28 mouse cellular contexts compared by ENCODE assay signal in genomic region chr10:6988555-6988954, GRCm38 (mm10).
DNase-seq lines count a peak whose midpoint lies in the region; ATAC-seq and TF ChIP-seq lines count a peak whose summit lies in the region.
"Had no signal": no experiment of that assay in that cellular context is flagged by ENCODE, and none has a peak within 500 bp of the region (broad histone marks: within the 10 kb centered on the region; RNA-seq: fewer than 3 reads in every experiment).

No protein-coding gene starts in this region.

- no peaks in the 10 kb centered on the region for H3K79me2 ChIP-seq in heart, adult 2 months (replicated peaks; ENCODE audit: control insufficient read depth, insufficient read depth, low read length)

- peak; percentile 22 for DNase-seq in 416B (ENCODE audit: low read depth)
- peak; percentile 52 for DNase-seq in CD4-positive helper T cell, adult 2 months (ENCODE audit: low read depth, low spot score)
- DNase-seq in MN1 (ENCODE audit: low spot score), result no peak
- no peak for DNase-seq in heart, adult 2 months
- DNase-seq in layer of hippocampus, adult 8-10 months (ENCODE audit: low spot score in 2 of 2), result no peak
- no peak for DNase-seq in midbrain, postnatal 0 days (ENCODE audit: low spot score)
- DNase-seq: adrenal gland, postnatal 10 days; cerebellum, adult 8-10 months; cerebellum, postnatal 25 days; gastrocnemius, postnatal 25 days; heart, postnatal 14 days; kidney, adult 8-10 months; kidney, postnatal 14 days; lung, embryonic 14.5 days; lung, postnatal 14 days; right cerebral cortex, adult 18-20 months had no signal

- no peaks in the 10 kb centered on the region for H3K27me3 ChIP-seq in heart, adult 2 months (ENCODE audit: control insufficient read depth, insufficient read depth, low read length)
- H3K27me3 ChIP-seq in midbrain, postnatal 0 days (ENCODE audit: insufficient read depth, low read length), result no peaks in the 10 kb centered on the region
- H3K27me3 ChIP-seq: limb, embryonic 12.5 days; liver, embryonic 15.5 days; midbrain, embryonic 15.5 days had no signal

- no peak overlapping the region for H3K4me2 ChIP-seq in midbrain, postnatal 0 days (ENCODE audit: low read depth, low read length, poor library complexity, severe bottlenecking)
- H3K4me2 ChIP-seq: limb, embryonic 12.5 days; liver, embryonic 15.5 days; lung, embryonic 14.5 days; midbrain, embryonic 15.5 days had no signal

- intact Hi-C loops in heart, adult 2 months (cut with DNase I), result no loop called here

- H3K4me3 ChIP-seq in heart, adult 2 months, result no peak overlapping the region
- no peak overlapping the region for H3K4me3 ChIP-seq in midbrain, postnatal 0 days (ENCODE audit: low read depth, low read length)
- H3K4me3 ChIP-seq: hindbrain, embryonic 10.5 days; left cerebral cortex, adult 2 months; limb, embryonic 12.5 days; liver, embryonic 15.5 days; midbrain, embryonic 10.5 days; midbrain, embryonic 15.5 days; myocyte had no signal

- no peaks in the 10 kb centered on the region for H3K9me3 ChIP-seq in midbrain, postnatal 0 days (ENCODE audit: low read length)
- H3K9me3 ChIP-seq: hindbrain, embryonic 10.5 days; limb, embryonic 12.5 days; liver, embryonic 15.5 days; midbrain, embryonic 10.5 days; midbrain, embryonic 15.5 days had no signal

- no peaks in the 10 kb centered on the region; the same call in 1 of the 2 replicates for H3K4me1 ChIP-seq in heart, adult 2 months (ENCODE audit: control insufficient read depth, insufficient read depth, low read length)
- H3K4me1 ChIP-seq in midbrain, postnatal 0 days (ENCODE audit: insufficient read depth, low read length), result no peaks in the 10 kb centered on the region
- H3K4me1 ChIP-seq: hindbrain, embryonic 10.5 days; liver, embryonic 15.5 days; midbrain, embryonic 10.5 days; midbrain, embryonic 15.5 days had no signal

- H3K36me3 ChIP-seq in heart, adult 2 months (ENCODE audit: control insufficient read depth, insufficient read depth, low read length), result no peaks in the 10 kb centered on the region
- no peaks in the 10 kb centered on the region for H3K36me3 ChIP-seq in midbrain, postnatal 0 days (ENCODE audit: insufficient read depth, low read length)
- H3K36me3 ChIP-seq: hindbrain, embryonic 10.5 days; limb, embryonic 12.5 days; liver, embryonic 15.5 days; midbrain, embryonic 10.5 days; midbrain, embryonic 15.5 days had no signal

- H3K27ac ChIP-seq in heart, adult 2 months, result no peak overlapping the region
- no peak overlapping the region for H3K27ac ChIP-seq in midbrain, postnatal 0 days (ENCODE audit: low read depth, low read length)
- H3K27ac ChIP-seq: hindbrain, embryonic 10.5 days; left cerebral cortex, adult 2 months; liver, embryonic 15.5 days; midbrain, embryonic 10.5 days; midbrain, embryonic 15.5 days had no signal

- TF ChIP-seq CTCF in heart, adult 2 months (IDR thresholded peaks at IDR 0.05), result no peak
- TF ChIP-seq CTCF in midbrain, postnatal 0 days (IDR thresholded peaks at IDR 0.05), result no peak

- no peak for TF ChIP-seq EP300 in heart, adult 2 months (IDR thresholded peaks at IDR 0.05; ENCODE audit: insufficient read depth, low read depth, low read length)

- peak; percentile 15; the same call in 1 of the 2 replicates for ATAC-seq in common myeloid progenitor, adult 5-6 weeks (replicated peaks; ENCODE audit: low read depth, poor library complexity, severe bottlenecking)
- peak; percentile 34 for ATAC-seq in monocyte, adult 5-6 weeks (replicated peaks; ENCODE audit: insufficient number of reproducible peaks, low FRiP score, low TSS enrichment, poor library complexity, severe bottlenecking)
- no peak for ATAC-seq in midbrain, postnatal 0 days (ENCODE audit: low FRiP score)
- ATAC-seq: forebrain, embryonic 14.5 days; hindbrain, embryonic 16.5 days; intestine, embryonic 16.5 days; midbrain, embryonic 15.5 days had no signal

- no peak overlapping the region for H3K9ac ChIP-seq in heart, adult 2 months (ENCODE audit: low read depth, low read length)
- H3K9ac ChIP-seq in midbrain, postnatal 0 days (replicated peaks; ENCODE audit: low read length, poor library complexity, severe bottlenecking), result no peak overlapping the region
- H3K9ac ChIP-seq: limb, embryonic 12.5 days; liver, embryonic 15.5 days; lung, embryonic 14.5 days; midbrain, embryonic 15.5 days had no signal

- no peak for TF ChIP-seq POLR2A in heart, adult 2 months (IDR thresholded peaks at IDR 0.05; ENCODE audit: insufficient read depth, low read depth, low read length)

- 71% methylated on average over 1 of the region's 1 CpGs for WGBS in heart, adult 2 months
- 82% methylated on average over 1 of the region's 1 CpGs for WGBS in midbrain, postnatal 0 days

Comparison
In these comparisons a context has a peak if more than half of its experiments do, and no peak if none do; other contexts are left out.
1. DNase-seq: peak in 416B (single experiment) and CD4-positive helper T cell, adult 2 months (single experiment); none in MN1 (single experiment), heart, adult 2 months (0 of 2), layer of hippocampus, adult 8-10 months (0 of 2) and midbrain, postnatal 0 days (single experiment).